Mouse (Mus musculus) c-Kit-negative CD71-positive TER-119-positive erythroid progenitor cells, embryonic 14.5 days (primary cell): ENCODE data around the gene Fyn.

ENCODE experiments used
- DNase-seq: peaks from one replicate; pipeline ENCODE4 v3.0.0-alpha.2; 2013; ENCODE audit warnings: low read depth, low spot score

Gene Fyn

GRCm38 (mm10) chr10:39378025-39378603, 9.5 kb downstream of the Fyn start:
- no peak for DNase-seq

- DNase-seq, result no peak
These were observed 10.6 kb downstream of the Fyn start for GRCm38 (mm10) chr10:39379287-39379686.

- no peak for DNase-seq
These were observed 11.2 kb downstream of the Fyn start for GRCm38 (mm10) chr10:39379721-39380370.

- no peak for DNase-seq
These were observed 16.6 kb downstream of the Fyn start for GRCm38 (mm10) chr10:39385259-39385658.

GRCm38 (mm10) chr10:39386203-39386602, 17.5 kb downstream of the Fyn start:
- DNase-seq, result no peak

- no peak for DNase-seq
These were observed 18.4 kb downstream of the Fyn start for GRCm38 (mm10) chr10:39387024-39387423.

- no peak for DNase-seq
These were observed 18.9 kb downstream of the Fyn start for GRCm38 (mm10) chr10:39387556-39387955.

GRCm38 (mm10) chr10:39388144-39388543, 19.5 kb downstream of the Fyn start:
- DNase-seq, result no peak

GRCm38 (mm10) chr10:39389451-39389891, 20.8 kb downstream of the Fyn start:
- no peak for DNase-seq

- no peak for DNase-seq
These were observed 21.9 kb downstream of the Fyn start for GRCm38 (mm10) chr10:39390541-39390940.

- DNase-seq, result no peak
These were observed 24.3 kb downstream of the Fyn start for GRCm38 (mm10) chr10:39392900-39393483.

GRCm38 (mm10) chr10:39395544-39395943, 26.9 kb downstream of the Fyn start:
- DNase-seq, result no peak

GRCm38 (mm10) chr10:39398924-39399323, 30.3 kb downstream of the Fyn start:
- DNase-seq, result no peak

GRCm38 (mm10) chr10:39400155-39400554, 31.5 kb downstream of the Fyn start:
- DNase-seq, result no peak

GRCm38 (mm10) chr10:39402487-39402886, 33.8 kb downstream of the Fyn start:
- no peak for DNase-seq

- no peak for DNase-seq
These were observed 35.1 kb downstream of the Fyn start for GRCm38 (mm10) chr10:39403706-39404105.

- no peak for DNase-seq
These were observed 35.5 kb downstream of the Fyn start for GRCm38 (mm10) chr10:39404175-39404574.

GRCm38 (mm10) chr10:39405982-39406797, 37.5 kb downstream of the Fyn start:
- no peak for DNase-seq

- DNase-seq, result no peak
These were observed 38.1 kb downstream of the Fyn start for GRCm38 (mm10) chr10:39406798-39407189.

- DNase-seq, result no peak
These were observed 38.9 kb downstream of the Fyn start for GRCm38 (mm10) chr10:39407553-39407952.

GRCm38 (mm10) chr10:39409602-39410001, 40.9 kb downstream of the Fyn start:
- DNase-seq, result no peak

GRCm38 (mm10) chr10:39410151-39410649, 41.5 kb downstream of the Fyn start:
- DNase-seq, result no peak
